Mouse (Mus musculus): ENCODE results near the gene Kif4. TPM values are rescaled to one million over a fixed set of nuclear protein-coding genes. Genes with fewer than 3 reads are reported as not detected.
A peak's percentile ranks its signal among the peaks of the same experiment; 100 is the strongest.

Kif4 gene
- total RNA-seq, 2 experiments from 2014 or later: 0.89 to 1.0 TPM

DNA sequence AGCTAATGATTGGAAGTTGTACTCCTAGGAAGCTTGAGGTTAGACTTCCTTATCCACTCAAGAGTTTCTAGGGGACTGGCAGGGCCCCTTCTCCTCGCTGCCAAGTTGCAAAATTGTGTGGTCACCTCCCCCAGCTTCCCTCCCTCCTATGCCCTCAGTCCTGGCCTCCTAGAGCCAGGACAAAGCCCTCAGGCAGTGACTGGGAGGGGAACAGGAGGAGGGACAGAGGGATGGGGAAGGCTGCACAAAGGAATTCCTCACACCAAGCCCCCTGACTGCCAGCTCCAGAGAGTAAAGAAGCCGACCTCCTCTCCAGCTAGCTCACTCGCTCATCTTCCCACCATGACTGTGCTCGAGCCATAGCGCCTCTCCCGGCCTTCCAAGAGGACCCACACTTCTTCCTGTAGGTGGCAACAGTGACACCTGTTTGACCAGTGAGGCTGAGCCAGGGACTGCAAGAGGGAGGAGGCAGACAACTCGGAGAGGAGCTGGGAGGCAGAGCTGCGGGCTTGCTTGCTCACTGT, 104.2 kb downstream of the Kif4 start, which contains the start of gene Gdpd2:
TSS of gene Gdpd2 (plus strand) at position 209 of the 524 bp plus-strand sequence.
- peak; percentile 7 to 19 for DNase-seq (ENCODE audit: low spot score in 2 of 2)

GRCm38 (mm10) chrX:100730266-100730665, 104.7 kb downstream of the Kif4 start:
- no peak for DNase-seq (ENCODE audit: low spot score in 2 of 2)

DNA sequence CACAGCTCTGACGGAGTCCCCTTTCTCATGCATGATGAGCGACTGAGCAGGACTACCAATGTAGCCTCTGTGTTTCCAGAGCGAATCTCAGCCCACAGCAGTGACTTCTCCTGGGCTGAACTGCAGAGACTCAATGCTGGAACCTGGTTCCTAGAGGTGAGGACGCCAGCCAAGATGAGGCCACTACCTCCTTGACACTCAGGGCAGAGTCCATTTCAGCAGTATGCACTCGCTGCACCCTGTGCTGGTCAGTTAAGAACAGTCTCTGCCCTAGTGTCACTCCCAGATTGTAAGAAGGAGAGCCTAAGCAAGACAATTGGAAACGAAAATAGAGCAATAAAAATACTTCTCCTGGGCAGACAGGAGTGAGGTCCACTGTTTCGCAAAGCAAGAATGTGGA, 108.8 kb downstream of the Kif4 start:
- DNase-seq (ENCODE audit: low spot score in 2 of 2): no peak

- DNase-seq (ENCODE audit: low spot score in 2 of 2): peak; percentile 63 to 66
These were observed 113.4 kb downstream of the Kif4 start for GRCm38 (mm10) chrX:100738918-100739317.

GRCm38 (mm10) chrX:100739443-100739842, 113.9 kb downstream of the Kif4 start:
- peak in 1 of 2 experiments; percentile 9 for DNase-seq (ENCODE audit: low spot score in 2 of 2)

- DNase-seq (ENCODE audit: low spot score in 2 of 2): no peak
These were observed 115.2 kb downstream of the Kif4 start for GRCm38 (mm10) chrX:100740785-100741184.

DNA sequence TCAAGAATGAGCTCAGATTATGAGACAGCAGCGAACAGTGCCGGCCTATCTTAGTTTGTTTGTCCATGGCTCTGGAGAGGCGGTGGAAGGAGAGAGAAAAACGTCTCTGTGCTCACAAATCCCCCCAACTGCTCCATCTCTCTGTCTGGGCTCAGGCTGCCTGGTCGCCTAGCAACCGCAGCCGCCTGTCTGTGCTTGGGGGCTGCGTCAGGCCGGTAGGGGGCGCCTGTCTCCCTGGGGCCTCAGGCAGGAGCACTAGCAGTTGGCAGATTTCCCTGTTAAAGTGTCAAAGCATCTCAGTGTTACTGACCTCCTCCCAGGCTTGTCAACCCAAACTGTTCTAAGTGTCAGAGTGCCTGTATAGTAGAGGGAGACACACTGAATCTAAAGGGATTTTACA, 116.4 kb downstream of the Kif4 start:
- DNase-seq (ENCODE audit: low spot score in 2 of 2): peak; percentile 75 to 86

- DNase-seq (ENCODE audit: low spot score in 2 of 2): no peak
These were observed 140.3 kb downstream of the Kif4 start for GRCm38 (mm10) chrX:100765855-100766254.

GRCm38 (mm10) chrX:100767181-100767884, 141.8 kb downstream of the Kif4 start, which contains the start of gene Dlg3:
Dlg3 (plus strand) TSS chrX:100767722.
- peak; percentile 64 to 71 for DNase-seq (ENCODE audit: low spot score in 2 of 2)

DNA sequence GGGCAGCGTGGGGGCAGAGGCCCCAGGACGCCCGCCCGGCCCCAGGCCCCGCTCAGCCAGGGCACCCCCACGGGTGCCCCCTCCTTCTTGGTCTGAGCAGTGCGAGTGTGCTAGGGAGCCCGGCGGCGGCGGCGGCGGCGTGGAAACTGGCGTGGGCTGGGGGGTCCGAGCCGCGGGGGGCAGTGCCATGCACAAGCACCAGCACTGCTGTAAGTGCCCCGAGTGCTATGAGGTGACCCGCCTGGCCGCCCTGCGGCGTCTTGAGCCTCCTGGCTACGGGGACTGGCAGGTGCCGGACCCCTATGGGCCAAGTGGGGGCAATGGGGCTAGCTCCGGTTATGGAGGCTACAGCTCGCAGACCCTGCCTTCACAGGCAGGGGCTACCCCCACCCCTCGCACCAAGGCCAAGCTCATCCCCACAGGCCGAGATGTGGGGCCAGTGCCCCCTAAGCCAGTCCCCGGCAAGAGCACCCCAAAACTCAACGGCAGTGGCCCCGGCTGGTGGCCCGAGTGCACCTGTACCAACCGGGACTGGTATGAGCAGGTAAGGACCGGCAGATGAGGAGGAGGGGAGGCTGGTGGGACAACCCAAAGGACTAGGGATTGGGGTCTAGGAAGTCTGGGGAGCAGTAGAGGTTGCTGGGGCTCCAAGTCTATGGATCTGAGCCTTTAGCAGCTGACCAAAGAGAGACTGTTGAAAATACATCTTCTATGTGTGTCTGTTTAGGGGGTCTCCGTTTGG, 142.5 kb downstream of the Kif4 start:
- DNase-seq (ENCODE audit: low spot score in 2 of 2): no peak

DNA sequence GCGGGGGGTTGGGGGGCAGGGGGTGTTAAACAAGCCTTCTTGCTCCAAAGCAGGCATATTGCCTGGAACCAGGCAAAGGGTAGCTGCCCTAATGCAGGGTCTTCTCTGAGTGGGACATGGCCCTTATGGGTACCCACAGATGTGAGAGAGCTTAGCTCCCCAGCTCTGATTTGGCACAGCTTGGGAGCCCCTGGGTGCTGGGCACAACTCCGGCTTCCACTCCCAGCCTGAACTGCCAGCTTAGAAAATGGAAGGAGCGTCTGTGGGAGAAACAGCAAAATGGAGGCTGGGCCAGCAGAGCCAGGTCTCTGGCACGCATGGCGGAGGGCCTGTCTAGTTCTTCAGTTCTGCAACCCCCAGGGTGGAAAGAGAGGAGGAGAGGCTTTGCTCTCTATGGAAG, 143.7 kb downstream of the Kif4 start:
- DNase-seq (ENCODE audit: low spot score in 2 of 2): no peak

GRCm38 (mm10) chrX:100774341-100774811, 148.8 kb downstream of the Kif4 start:
- peak in 1 of 2 experiments; percentile 44 for DNase-seq (ENCODE audit: low spot score in 2 of 2)

DNA sequence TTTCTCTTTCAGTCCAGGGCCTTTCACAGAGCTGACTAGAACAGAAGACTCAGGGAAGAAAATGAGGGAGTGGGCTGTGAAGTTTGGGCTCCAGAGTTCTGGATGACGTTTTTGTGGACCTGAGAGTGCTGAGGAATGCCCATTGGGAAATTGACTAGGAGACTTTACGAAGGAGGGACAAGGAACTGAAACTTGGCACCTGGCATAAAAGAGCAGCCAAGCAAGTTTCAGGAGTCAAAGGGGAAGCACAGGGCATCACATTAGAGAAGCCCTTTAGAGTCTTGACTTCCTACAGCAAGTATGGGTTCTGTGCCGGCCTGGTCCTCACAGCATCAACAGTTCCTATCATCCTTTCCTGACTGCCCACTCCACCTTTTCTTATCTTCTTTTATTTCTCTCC, 149.9 kb downstream of the Kif4 start:
- no peak for DNase-seq (ENCODE audit: low spot score in 2 of 2)

- peak in 1 of 2 experiments; percentile 60 for DNase-seq (ENCODE audit: low spot score in 2 of 2)
These were observed 151.0 kb downstream of the Kif4 start for GRCm38 (mm10) chrX:100776494-100776893.

Other genes starting within 250 kb of the Kif4 start
- not detected for gene Otud6a, start 196.7 kb upstream of the Kif4 start, total RNA-seq (2021)
- gene Awat2, start 183.0 kb upstream of the Kif4 start, total RNA-seq (2021): under 1 TPM in 1 of 2 experiments, not detected in 1; 0.21 TPM
- gene Igbp1, start 131.4 kb upstream of the Kif4 start, total RNA-seq (2021): 10 to 100 TPM; 39.4 to 41.8 TPM
- gene Dgat2l6, start 100.9 kb upstream of the Kif4 start, total RNA-seq (2021): under 1 TPM; 0.49 to 0.74 TPM
- not detected for gene Awat1, start 53.5 kb upstream of the Kif4 start, total RNA-seq (2021)
- gene P2ry4, start 30.9 kb upstream of the Kif4 start, total RNA-seq (2021): not detected
- gene Arr3, start 20.2 kb upstream of the Kif4 start, total RNA-seq (2021): 1 to 10 TPM; 1.4 to 1.5 TPM
- gene Pdzd11, start 831 bp downstream of the Kif4 start, total RNA-seq (2021): 10 to 100 TPM; 40.1 to 42.9 TPM
- 1 to 10 TPM; 6.9 to 7.2 TPM for gene Gdpd2, start 104.1 kb downstream of the Kif4 start, total RNA-seq (2021)
- gene Dlg3, start 142.0 kb downstream of the Kif4 start, total RNA-seq (2021): 100 to 1,000 TPM; 136 to 140 TPM

All from left cerebral cortex, adult 18-20 months (tissue).